Mouse (Mus musculus) telencephalon, adult 2 months (tissue): ENCODE results near the gene Mast4.

ENCODE experiments used
- DNase-seq: peaks from one replicate; pipeline ENCODE4 v3.0.0-alpha.2; 2011; ENCODE audit warnings: low read depth, low spot score

The Mast4 gene

DNA sequence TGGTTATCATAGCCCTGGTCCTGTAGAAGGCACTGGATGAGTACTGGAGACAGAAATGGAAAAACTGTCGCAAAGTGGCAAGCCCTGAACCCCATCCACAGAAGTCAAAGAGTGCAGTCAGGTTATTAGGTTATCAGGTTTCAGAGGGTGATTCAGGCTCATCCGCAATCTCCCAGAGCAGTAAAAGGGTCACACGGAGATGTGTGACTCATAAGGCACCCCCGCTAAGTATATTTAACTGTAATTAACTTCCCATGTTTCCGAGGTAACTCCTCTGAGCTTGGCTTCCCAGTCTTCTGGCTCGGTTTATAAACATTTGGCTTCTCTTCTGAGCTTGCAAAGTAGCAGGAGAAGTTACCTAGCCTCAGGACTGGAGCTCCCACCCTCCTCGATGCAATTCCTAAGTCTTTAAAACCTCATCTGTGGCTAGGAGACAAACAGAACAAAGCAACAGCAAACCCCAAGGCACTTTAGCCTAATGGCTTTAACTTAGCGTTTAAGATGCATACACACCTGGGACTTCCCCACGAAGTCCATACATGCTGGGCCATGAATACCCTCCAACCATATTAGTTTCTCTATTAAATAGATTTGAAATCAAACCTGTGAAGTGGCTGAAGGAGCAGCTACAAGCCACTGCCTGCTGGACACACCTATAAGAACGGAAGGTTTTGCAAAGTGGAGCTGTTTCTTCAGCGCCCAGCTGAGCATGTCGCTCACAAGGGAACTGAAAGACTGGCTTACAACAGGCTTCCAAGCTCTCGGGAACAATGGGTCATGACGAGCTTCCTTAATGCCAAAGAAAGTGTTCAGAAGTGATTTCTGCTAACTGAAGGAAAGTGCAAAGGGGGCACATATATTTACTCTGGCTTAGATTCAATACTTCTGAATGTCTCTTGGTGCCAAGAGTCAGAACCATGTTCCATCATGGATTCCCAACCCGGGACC, 439.7 kb downstream of the Mast4 start:
- DNase-seq, result no peak

- no peak for DNase-seq
Observed at GRCm38 (mm10) chr13:102892783-102893182, 441.5 kb downstream of the Mast4 start.

- DNase-seq, result no peak
Observed at GRCm38 (mm10) chr13:102889989-102890388, 444.3 kb downstream of the Mast4 start.

- DNase-seq, result no peak
Observed at GRCm38 (mm10) chr13:102889537-102889936, 444.8 kb downstream of the Mast4 start.

GRCm38 (mm10) chr13:102888895-102889490, 445.3 kb downstream of the Mast4 start:
- no peak for DNase-seq

GRCm38 (mm10) chr13:102888211-102888610, 446.1 kb downstream of the Mast4 start:
- no peak for DNase-seq

GRCm38 (mm10) chr13:102887534-102887933, 446.8 kb downstream of the Mast4 start:
- DNase-seq, result no peak

- no peak for DNase-seq
Observed at GRCm38 (mm10) chr13:102886788-102887187, 447.5 kb downstream of the Mast4 start.

DNA sequence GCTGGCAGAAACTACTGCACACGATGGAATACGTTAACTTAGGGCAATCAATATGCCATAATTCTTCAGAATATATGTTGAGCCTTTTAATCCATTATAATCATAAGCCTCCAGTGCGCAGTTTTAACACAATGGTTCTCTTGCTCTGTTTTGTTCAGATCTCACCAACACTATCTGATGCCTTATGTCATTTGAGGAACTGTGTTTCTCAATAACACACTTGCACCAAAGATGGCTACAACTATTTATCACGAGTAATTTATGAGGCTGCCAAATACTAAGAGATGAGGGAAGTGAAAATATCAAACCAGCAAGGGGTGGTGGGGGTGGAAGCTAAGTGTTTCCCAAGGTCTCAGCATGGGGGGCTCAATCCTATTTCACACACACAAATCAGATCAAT, 448.1 kb downstream of the Mast4 start:
- DNase-seq, result no peak

DNA sequence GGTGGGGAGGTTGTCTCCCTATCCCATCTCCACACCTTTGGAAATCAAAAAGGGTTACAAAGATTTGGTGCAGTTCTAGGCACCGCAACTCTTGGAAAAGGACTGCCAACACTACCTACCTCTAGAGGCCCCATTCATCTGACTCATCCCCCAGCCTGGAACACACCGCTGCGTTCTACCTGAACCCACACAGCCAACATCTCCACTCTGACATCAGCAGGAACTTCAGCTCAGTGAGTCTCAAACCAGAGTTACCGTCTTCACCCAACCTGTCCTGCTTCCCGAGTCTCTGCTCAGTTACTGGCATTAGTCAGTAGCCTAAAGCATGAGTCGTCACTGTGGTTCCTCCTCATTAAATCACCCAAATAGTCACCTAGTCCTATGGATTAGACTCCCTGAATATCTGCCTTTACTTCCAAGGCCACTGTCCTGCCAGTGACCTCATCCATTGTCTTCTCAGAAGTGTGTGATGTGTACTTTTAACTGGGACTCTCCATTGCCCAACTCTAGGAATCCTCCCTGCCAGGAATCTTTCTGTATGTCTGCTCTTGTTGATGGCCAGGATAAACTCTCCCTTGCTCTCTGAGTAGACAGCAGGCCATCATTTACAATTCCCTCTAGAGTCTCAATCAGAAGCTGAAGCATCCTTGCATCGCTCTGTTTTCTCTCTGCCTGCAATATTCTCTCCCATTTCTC, 453.8 kb downstream of the Mast4 start:
- no peak for DNase-seq

GRCm38 (mm10) chr13:102878631-102879030, 455.7 kb downstream of the Mast4 start:
- DNase-seq, result no peak

DNA sequence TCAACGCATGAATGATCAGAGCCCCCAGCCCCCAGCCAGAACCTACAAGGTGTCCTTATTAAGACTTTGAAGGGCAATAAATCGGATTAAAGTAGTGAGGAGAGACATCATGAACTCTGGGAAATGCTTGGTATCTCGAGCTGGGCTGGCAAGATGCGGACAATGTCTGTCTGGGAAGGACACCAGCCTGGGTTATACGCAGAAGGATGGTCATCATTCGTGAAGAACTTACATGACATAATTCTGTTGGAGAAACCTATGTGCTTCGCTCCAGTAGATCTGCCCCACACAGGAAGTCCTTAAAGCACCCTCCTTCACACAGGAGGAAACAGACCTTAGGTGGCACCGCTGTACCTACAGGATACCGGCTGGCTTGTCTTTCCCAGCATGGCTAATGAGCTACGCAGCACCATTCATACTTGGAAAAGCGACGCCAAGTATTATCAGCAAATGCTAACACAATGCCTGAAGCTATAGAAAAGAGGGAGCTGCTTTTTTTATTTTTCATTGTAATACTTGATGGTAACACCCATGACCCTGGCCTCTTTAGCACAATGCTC, 456.5 kb downstream of the Mast4 start:
- no peak for DNase-seq

DNA sequence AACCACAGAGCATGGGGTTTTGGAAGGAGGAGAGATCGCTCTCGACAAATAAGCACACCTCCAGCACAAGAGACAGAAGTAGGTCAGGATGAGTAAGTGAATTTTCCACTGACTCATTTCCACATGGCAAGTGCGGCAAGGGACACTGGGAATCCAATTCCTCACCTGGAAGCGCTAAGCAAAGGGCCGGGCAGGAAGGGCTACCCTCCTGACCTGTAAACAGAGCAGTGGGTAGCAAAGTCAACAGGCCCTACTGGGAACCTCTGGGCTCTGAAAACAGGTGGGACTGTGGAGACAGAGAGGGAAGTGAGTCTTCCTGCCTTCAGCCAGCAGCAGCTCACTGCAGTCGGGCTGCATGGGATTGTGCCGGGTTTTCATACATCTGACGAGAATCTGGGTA, 457.1 kb downstream of the Mast4 start:
- peak; percentile 56 for DNase-seq

GRCm38 (mm10) chr13:102875520-102875919, 458.8 kb downstream of the Mast4 start:
- DNase-seq, result no peak

DNA sequence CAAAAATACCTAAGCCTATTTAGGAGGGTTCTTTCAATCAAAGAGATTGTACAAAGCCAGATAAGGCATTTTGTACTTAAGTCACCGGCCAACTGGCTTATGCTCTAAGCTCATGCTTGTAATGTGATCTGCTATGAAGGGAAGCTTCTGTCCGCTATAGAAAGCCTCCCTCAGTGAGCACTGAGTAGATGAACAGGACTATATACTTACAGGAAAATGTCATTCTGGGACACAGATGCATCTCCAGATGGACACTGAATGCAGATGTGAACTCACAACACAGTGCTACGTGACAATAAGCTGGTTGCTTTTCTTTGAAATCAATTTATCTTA, 459.2 kb downstream of the Mast4 start:
- no peak for DNase-seq

DNA sequence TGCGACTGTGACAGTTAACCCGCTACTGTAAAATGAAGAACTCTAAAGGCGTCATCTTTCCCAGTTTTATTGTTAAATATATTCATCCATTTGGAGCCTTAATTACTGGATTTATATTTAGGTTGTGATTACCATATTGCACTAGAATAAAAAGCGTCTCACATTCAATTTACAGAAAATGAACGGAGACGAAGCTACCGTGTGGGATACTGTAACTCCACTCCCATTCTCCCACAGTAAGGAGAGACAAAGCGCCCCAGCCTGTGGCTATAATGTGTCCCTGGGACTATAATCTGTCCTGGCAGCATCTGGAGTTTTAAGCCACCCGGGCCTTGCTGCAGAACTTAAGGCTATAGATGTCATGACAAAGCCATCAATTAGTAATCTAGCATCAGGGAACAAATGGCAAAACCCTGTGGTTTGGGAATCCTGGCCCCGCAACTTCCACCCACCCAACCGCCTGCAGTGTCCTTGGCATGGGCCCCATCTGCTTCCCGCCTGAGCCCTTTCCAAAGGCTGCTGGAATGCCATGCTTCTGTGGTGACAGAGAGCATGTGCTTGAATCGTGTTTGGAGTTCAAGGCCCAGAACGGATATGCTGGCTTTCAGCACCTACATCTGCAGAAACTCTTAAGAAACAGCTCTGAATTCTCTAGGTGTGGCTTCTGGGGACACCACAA, 459.7 kb downstream of the Mast4 start:
- peak; percentile 27 for DNase-seq

- no peak for DNase-seq
Observed at GRCm38 (mm10) chr13:102873412-102874016, 460.8 kb downstream of the Mast4 start.

DNA sequence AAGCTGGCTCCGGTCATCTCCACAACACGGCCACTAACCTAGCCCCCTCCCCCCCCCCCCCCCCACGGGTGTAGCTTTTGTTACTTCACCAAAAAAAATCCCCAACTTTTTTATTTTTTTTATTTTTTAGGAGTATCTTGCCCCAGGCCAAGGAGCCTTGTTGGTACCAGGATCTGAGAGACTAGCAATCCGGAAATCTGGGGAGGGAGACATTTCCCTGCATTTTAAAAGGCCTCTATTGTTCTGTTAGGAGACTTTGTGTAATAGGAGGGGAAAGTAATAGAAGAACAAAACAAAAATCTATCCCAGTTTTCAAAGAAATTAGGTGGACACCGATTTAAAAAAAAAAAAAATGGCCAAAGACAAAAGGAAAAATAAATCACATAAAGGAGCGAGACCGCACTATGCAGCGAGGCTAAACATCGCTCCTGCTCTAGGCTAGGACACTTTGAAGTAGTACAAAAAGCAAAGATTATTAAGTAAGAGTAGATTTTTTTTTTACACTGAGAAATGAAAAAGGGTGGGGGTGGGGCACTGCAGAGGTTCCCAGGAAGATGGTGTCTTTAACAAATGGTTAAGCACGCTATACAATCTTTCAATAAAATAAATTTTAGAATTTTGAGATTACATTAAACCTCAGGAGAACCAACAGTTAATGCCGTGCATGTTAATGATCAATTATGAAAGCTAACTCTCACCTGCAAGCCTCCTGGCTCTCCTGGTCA, 462.8 kb downstream of the Mast4 start:
- no peak for DNase-seq

GRCm38 (mm10) chr13:102869541-102869940, 464.8 kb downstream of the Mast4 start:
- DNase-seq, result no peak

DNA sequence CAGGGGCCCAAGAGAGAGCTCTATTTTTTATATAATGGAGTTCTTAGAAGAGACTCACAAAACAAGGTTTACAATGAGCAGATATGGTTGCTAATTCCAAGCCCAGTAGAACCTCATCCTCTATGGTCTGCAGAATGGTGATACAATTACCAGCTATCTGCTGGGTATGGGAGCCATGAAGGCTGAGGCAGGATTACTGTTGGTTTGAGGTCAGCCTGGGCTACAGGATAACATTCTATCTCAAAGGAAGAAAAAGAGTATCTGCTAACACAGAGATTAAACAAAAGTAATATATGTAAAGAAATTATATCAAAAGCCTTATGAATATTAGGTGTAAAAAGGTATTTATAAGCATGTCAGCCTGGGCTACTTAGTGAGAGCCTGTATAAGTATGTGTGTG, 467.5 kb downstream of the Mast4 start:
- no peak for DNase-seq
